Mouse (Mus musculus): ENCODE measurements around the gene Ift88. TPM values are rescaled to one million over a fixed set of nuclear protein-coding genes. Genes with fewer than 3 reads are reported as not detected.

The Ift88 gene
- 7.9 TPM for polyA plus RNA-seq (2014; fragmentation: Illumina TruSeq; extraction: RNeasy Lipid Tissue Mini Kit (QIAGEN cat#74804); ENCODE audit: low read depth, low replicate concordance)

DNA sequence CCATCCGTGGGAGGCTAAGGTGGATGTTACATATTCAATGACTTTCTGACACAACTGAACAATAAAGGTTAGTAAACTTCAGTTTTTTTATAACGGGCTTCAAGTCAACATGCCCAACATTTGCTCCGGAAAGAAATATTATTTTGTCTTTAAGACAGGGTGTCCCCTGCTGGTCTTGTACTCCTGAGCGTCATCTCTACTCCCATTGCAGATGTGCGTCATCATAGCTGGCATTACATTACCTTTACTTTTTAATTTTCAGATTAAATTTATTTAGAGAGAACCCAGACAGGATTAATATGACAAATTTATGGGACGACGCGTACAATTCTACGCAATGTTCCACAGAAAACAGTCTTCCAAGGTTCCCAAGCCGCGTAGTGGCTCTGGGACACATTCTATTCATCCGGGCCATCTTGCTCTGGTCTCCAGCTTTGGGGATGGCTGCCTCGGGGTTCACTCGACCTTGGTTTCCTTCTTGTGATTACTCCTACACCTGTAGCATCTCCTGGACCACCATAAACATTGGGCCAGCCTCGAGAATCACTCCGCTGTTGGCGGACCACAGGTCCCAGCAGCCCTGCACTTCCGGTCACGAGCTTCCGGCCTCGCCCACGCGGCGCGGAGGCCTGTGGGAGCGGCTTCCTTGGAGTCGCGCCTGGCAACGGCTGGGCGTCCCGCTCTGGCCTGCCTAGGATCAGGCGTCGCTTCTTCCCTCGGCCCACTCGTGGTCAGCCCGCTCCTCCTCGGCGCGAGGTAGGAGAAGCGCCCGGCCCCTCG is at the start of gene Ift88:
TSS of gene Ift88 (plus strand) at position 631 of the 780 bp plus-strand sequence.

DNA sequence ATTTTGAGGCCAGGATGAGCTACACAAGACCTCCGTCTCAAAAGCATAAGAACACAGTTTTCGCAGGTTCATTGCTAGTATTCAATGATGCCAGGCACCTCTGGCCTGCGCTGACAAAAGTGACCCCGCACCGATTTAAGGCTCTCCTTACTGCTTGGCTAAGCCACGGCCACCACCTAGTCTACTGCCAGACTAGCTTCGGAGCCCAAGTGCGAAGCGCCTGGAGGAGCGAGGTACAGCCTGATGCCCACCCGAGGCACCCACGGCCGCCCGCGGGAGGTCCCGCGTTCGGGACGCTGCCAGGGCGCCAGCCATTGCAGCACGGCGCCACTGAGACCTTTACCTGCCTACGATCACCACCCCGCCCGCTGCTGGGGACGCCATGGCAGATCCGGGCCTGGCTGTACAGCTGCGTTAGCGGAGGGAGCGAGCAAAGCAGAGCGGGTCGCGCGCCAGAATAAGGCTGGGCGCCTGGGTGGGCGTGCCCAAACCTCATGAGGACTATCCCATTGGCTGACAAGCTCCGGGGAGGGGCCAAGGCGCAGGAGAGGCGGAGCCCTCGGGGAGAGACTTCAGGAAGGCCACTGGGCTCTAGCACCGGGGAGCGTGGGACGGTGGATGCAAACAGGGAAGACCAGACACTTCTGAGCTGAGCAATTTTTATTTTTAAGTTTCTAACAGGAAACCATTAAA is 25.7 kb upstream of the Ift88 start, which contains the start of gene Cryl1:
TSS of gene Cryl1 (minus strand) at position 465 of the 693 bp plus-strand sequence.

DNA sequence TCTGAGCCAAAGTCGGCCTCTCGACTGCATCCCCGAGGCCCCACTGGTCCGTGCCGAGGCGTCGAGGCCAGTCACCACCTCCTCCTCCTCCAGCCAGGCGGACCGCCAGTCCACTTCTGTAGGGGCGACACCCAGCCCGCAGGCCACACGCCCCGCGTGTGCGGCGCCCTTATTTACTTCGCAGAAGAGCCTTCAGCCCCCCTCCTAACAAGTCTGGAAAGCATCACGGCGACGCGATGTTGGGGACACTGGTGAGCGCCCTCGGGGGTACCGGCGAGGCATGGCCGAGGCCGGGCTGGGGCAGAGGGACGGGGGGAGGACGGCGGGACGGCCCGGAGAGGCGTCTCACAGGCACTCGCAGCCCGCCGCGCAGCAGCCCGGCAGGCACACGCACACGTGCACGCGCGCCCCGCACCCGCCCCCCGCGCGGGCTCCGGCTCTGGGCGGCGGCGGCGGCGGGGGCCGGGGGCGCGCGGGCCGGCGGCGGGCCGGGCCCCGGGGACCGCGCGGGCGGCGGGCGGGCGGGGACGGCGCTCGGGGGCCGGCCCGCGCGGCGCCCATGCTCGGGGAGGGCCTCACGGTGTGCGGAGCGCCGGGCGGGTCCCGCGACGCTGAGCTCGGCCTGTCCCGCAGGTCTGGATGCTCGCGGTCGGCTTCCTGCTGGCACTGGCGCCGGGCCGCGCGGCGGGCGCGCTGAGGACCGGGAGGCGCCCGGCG is 101.0 kb downstream of the Ift88 start, which contains the start of gene Il17d:
TSS of gene Il17d (plus strand) at position 107 of the 717 bp plus-strand sequence.

Other genes with a start within 250 kb of the Ift88 start
- gene Cryl1, start 25.5 kb upstream of the Ift88 start, polyA plus RNA-seq (2014; fragmentation: Illumina TruSeq; extraction: RNeasy Lipid Tissue Mini Kit (QIAGEN cat#74804); ENCODE audit: low read depth, low replicate concordance), result 8.3 TPM
- gene Il17d, start 100.7 kb downstream of the Ift88 start, polyA plus RNA-seq (2014; fragmentation: Illumina TruSeq; extraction: RNeasy Lipid Tissue Mini Kit (QIAGEN cat#74804); ENCODE audit: low read depth, low replicate concordance), result not detected
- gene Eef1akmt1, start 147.6 kb downstream of the Ift88 start, polyA plus RNA-seq (2014; fragmentation: Illumina TruSeq; extraction: RNeasy Lipid Tissue Mini Kit (QIAGEN cat#74804); ENCODE audit: low read depth, low replicate concordance), result 5.6 TPM
- gene Xpo4, start 241.4 kb downstream of the Ift88 start, polyA plus RNA-seq (2014; fragmentation: Illumina TruSeq; extraction: RNeasy Lipid Tissue Mini Kit (QIAGEN cat#74804); ENCODE audit: low read depth, low replicate concordance), result 6.7 TPM

Measured in liver, adult 10 weeks (tissue).